Mouse (Mus musculus) spleen, adult 2 months (tissue): ENCODE results near the gene Aldh3b2.

Experiments
- CTCF ChIP-seq: fragments of 200-500 bp; IDR thresholded peaks from 2 replicates; pipeline ENCODE4 v1.5.1; 2011; ENCODE audit warnings: mild to moderate bottlenecking, inconsistent platforms; ENCODE audit not compliant: insufficient read depth, insufficient read length, insufficient replicate concordance; ENCODE audit errors: extremely low read depth
- POLR2A ChIP-seq: fragments of 200-500 bp; IDR thresholded peaks from 2 replicates; pipeline ENCODE4 v1.6.1; 2011; ENCODE audit warnings: low read depth, low read length, inconsistent platforms

DNA sequence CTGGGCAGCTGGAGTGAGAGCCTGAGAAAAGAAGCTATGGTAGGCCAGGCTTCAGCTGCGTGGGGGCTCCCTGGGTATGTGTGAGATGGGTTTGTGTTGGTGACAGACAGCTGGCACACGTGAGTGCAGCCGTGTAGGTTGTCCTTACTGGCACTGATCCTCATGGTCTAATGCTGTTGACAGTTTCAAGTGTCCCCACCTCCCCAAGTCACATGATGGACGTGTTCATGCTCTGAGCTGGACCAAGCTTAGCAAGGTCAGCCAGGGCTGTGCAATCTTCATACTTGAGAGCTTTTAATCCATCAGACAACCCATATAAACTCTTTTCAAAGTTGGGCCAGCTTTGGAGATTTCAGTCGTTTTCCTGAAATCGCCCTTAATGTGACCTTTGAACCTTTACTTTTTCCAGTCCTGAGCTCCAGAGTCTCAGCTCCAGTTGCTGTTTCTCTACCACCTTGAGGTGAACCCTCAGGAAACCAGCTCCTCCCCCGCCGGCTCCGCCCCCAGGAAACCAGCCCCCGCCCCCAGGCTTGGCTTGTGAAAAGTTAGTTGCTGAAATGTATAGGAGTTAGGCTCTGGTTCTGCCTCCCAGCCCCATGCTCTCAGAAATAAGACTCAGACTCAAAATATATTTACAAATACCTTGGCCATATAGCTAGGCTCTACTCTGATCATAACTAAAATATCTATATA lies 26.1 kb upstream of the Aldh3b2 start:
- TF ChIP-seq CTCF (no peak), POLR2A (no peak)
